Mouse (Mus musculus): ENCODE results near the gene S100a3. TPM values are rescaled to one million over a fixed set of nuclear protein-coding genes. Genes with fewer than 3 reads are reported as not detected.

S100a3 gene
- total and polyA plus RNA-seq, 2 experiments from 2014 or later, result 0.16 TPM; not detected in 1

DNA sequence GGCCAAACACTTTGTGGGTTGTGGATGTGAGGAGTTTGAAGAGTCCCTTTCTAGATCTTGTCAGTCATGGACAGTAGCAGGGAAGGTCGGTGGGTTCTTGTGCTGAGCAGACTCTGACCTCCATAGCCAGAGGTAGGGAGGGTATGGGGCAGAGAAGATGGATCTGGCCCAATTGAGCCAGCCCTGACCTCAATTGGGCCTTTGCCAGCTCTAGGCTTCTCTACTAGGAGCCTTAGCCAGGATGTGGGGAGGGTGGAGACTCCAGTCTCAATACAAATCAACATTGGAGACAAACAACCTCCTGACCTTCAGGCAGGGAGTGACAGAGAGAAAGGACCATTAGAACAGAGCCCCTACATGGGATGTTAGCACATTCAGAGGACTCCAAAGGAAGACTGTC, 45.1 kb upstream of the S100a3 start:
- Histone ChIP-seq H3K36me3 (replicated peaks; ENCODE audit: control insufficient read depth, insufficient read depth, low read length) (peaks cover 7% of the 10 kb centered on the region; the same call in 1 of the 2 replicates), H3K27me3 (ENCODE audit: control insufficient read depth, insufficient read depth, low read length) (no peaks in the 10 kb centered on the region), H3K27ac (ENCODE audit: low read depth) (peak overlapping the region; percentile 88), H3K4me2 (ENCODE audit: low read depth, low read length) (peak overlapping the region; percentile 82), H3K9ac (replicated peaks; ENCODE audit: low read depth, low read length) (peak overlapping the region; percentile 68), H3K4me1 (ENCODE audit: control insufficient read depth, insufficient read depth) (peaks cover 30% of the 10 kb centered on the region), H3K9me3 (replicated peaks; ENCODE audit: control insufficient read depth, low read length) (no peaks in the 10 kb centered on the region), H3K4me3 (ENCODE audit: low read depth, low read length) (peak overlapping the region; percentile 65)
- WGBS, result 26% methylated on average over 1 of the region's 1 CpGs
- DNase-seq (ENCODE audit: low spot score), result no peak
- no peak for TF ChIP-seq EP300 (IDR thresholded peaks at IDR 0.05; ENCODE audit: low read depth)
- no peak for TF ChIP-seq CTCF (IDR thresholded peaks at IDR 0.05; ENCODE audit: low read depth)
- no peak for ATAC-seq (ENCODE audit: insufficient read depth, low read depth)

DNA sequence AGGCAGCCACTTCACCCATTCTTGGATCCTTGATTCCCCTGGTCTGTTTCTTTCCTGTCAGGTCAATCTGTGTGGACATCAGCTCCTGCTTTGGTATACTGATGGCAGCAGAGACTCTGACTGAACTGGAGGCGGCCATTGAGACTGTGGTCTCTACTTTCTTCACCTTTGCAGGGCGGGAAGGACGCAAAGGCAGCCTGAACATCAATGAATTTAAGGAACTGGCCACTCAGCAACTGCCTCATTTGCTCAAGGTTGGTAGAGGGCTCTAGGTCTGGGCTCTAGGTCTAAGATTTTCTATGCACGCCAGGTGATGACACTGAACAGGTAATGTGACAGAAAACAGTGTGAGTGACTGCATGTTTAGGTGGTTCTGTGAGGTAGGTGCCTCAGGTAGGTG, 44.6 kb upstream of the S100a3 start:
- ATAC-seq (ENCODE audit: insufficient read depth, low read depth) (no peak), DNase-seq (ENCODE audit: low spot score) (no peak)
- no peaks in the 10 kb centered on the region for H3K27me3 ChIP-seq (ENCODE audit: control insufficient read depth, insufficient read depth, low read length)
- TF ChIP-seq EP300 (IDR thresholded peaks at IDR 0.05; ENCODE audit: low read depth) (no peak), CTCF (IDR thresholded peaks at IDR 0.05; ENCODE audit: low read depth) (no peak)
- peak overlapping the region; percentile 82 for H3K4me2 ChIP-seq (ENCODE audit: low read depth, low read length)
- H3K9me3 ChIP-seq (replicated peaks; ENCODE audit: control insufficient read depth, low read length), result no peaks in the 10 kb centered on the region
- WGBS, result 85% methylated on average over 4 of the region's 4 CpGs
- H3K4me3 ChIP-seq (ENCODE audit: low read depth, low read length), result 0 out of 2 replicates have a peak overlapping the region, but pooled peaks have one; percentile 65
- peaks cover 7% of the 10 kb centered on the region; the same call in 1 of the 2 replicates for H3K36me3 ChIP-seq (replicated peaks; ENCODE audit: control insufficient read depth, insufficient read depth, low read length)
- no peak overlapping the region for H3K27ac ChIP-seq (ENCODE audit: low read depth)
- H3K9ac ChIP-seq (replicated peaks; ENCODE audit: low read depth, low read length), result no peak overlapping the region
- H3K4me1 ChIP-seq (ENCODE audit: control insufficient read depth, insufficient read depth), result peaks cover 30% of the 10 kb centered on the region

DNA sequence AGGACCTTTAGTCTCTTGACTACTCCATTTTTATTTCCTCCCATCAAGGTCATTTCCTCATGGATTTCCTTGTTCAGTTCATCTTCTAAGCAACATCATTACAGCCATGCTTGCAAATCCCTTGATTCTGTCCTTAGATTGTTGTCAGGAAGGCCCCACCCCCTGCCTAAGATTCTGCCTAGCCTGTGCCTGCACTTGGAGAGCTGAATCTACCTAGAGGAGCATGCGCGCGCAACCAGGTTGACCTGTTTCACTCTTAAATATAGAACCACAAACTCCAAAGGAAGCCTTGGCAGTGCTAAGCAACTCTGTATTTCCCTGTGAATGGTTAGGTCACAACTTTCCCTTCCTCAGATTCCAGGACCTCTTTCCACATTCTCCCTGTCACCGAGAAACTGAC, 42.7 kb upstream of the S100a3 start:
- H3K9me3 ChIP-seq (replicated peaks; ENCODE audit: control insufficient read depth, low read length), result no peaks in the 10 kb centered on the region
- no peak overlapping the region for H3K9ac ChIP-seq (replicated peaks; ENCODE audit: low read depth, low read length)
- peaks cover 7% of the 10 kb centered on the region; the same call in 1 of the 2 replicates for H3K36me3 ChIP-seq (replicated peaks; ENCODE audit: control insufficient read depth, insufficient read depth, low read length)
- H3K4me2 ChIP-seq (ENCODE audit: low read depth, low read length), result no peak overlapping the region
- DNase-seq (ENCODE audit: low spot score), result no peak
- peaks cover 24% of the 10 kb centered on the region for H3K4me1 ChIP-seq (ENCODE audit: control insufficient read depth, insufficient read depth)
- WGBS, result 70% methylated on average over 4 of the region's 4 CpGs
- TF ChIP-seq CTCF (IDR thresholded peaks at IDR 0.05; ENCODE audit: low read depth), result no peak
- no peak for TF ChIP-seq EP300 (IDR thresholded peaks at IDR 0.05; ENCODE audit: low read depth)
- H3K27me3 ChIP-seq (ENCODE audit: control insufficient read depth, insufficient read depth, low read length), result no peaks in the 10 kb centered on the region
- H3K4me3 ChIP-seq (ENCODE audit: low read depth, low read length), result no peak overlapping the region
- ATAC-seq (ENCODE audit: insufficient read depth, low read depth), result no peak
- no peak overlapping the region for H3K27ac ChIP-seq (ENCODE audit: low read depth)

DNA sequence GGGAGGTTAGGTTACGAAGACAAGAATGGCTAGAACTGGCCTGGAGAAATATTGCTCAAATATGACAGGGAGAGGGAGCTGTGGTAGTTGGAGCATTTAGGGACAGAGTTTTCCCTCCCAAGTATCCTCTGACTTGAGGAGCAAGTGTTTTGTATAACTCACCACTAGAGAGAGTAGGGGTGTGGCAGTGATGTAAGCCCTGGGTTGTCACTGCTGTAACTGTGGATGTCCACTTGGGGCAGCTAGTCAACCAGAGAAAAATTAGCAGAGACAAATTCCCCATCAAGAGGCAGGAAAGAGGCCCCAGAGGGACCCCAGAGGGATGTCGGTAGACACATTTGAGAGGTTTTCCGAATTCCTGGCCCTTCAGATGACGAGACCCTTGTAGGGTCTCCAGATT, 35.0 kb upstream of the S100a3 start:
- peak; percentile 77 for ATAC-seq (ENCODE audit: insufficient read depth, low read depth)
- H3K9ac ChIP-seq (replicated peaks; ENCODE audit: low read depth, low read length), result no peak overlapping the region
- DNase-seq (ENCODE audit: low spot score), result peak; percentile 85
- no peak overlapping the region for H3K27ac ChIP-seq (ENCODE audit: low read depth)
- H3K27me3 ChIP-seq (ENCODE audit: control insufficient read depth, insufficient read depth, low read length), result no peaks in the 10 kb centered on the region
- TF ChIP-seq CTCF (IDR thresholded peaks at IDR 0.05; ENCODE audit: low read depth) (peak; percentile 78), EP300 (IDR thresholded peaks at IDR 0.05; ENCODE audit: low read depth) (no peak)
- 51% methylated on average over 4 of the region's 4 CpGs for WGBS
- no peak overlapping the region for H3K4me2 ChIP-seq (ENCODE audit: low read depth, low read length)
- no peak overlapping the region for H3K4me3 ChIP-seq (ENCODE audit: low read depth, low read length)
- peaks cover 14% of the 10 kb centered on the region for H3K36me3 ChIP-seq (replicated peaks; ENCODE audit: control insufficient read depth, insufficient read depth, low read length)
- no peaks in the 10 kb centered on the region for H3K9me3 ChIP-seq (replicated peaks; ENCODE audit: control insufficient read depth, low read length)
- H3K4me1 ChIP-seq (ENCODE audit: control insufficient read depth, insufficient read depth), result no peaks in the 10 kb centered on the region

DNA sequence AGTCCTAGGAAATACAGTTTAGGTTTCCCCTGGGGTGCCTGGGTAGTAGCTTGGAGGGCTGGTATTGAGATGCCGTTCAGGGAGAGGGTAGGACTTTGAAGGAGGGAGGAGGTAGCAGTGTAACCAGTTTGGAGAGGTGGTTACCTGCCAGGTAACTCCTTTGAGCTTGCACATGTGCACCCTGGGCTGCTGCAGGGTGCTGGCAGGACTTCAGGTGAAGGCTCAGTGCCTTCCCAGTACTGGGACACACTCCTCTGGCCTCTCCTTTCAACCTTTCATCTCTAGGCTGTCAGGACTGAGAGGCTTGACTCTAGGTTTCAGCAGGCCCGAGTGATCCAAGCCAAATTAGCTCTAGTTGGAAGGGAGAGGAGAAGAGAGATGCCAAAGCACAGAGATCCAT, 34.3 kb upstream of the S100a3 start:
- peaks cover 14% of the 10 kb centered on the region for H3K36me3 ChIP-seq (replicated peaks; ENCODE audit: control insufficient read depth, insufficient read depth, low read length)
- no peaks in the 10 kb centered on the region for H3K27me3 ChIP-seq (ENCODE audit: control insufficient read depth, insufficient read depth, low read length)
- no peak overlapping the region for H3K9ac ChIP-seq (replicated peaks; ENCODE audit: low read depth, low read length)
- no peak overlapping the region for H3K27ac ChIP-seq (ENCODE audit: low read depth)
- no peak for ATAC-seq (ENCODE audit: insufficient read depth, low read depth)
- H3K4me3 ChIP-seq (ENCODE audit: low read depth, low read length), result no peak overlapping the region
- 62% methylated on average over 2 of the region's 2 CpGs for WGBS
- no peaks in the 10 kb centered on the region for H3K9me3 ChIP-seq (replicated peaks; ENCODE audit: control insufficient read depth, low read length)
- no peak for TF ChIP-seq CTCF (IDR thresholded peaks at IDR 0.05; ENCODE audit: low read depth)
- no peak for TF ChIP-seq EP300 (IDR thresholded peaks at IDR 0.05; ENCODE audit: low read depth)
- H3K4me1 ChIP-seq (ENCODE audit: control insufficient read depth, insufficient read depth), result no peaks in the 10 kb centered on the region
- DNase-seq (ENCODE audit: low spot score), result no peak
- no peak overlapping the region for H3K4me2 ChIP-seq (ENCODE audit: low read depth, low read length)

DNA sequence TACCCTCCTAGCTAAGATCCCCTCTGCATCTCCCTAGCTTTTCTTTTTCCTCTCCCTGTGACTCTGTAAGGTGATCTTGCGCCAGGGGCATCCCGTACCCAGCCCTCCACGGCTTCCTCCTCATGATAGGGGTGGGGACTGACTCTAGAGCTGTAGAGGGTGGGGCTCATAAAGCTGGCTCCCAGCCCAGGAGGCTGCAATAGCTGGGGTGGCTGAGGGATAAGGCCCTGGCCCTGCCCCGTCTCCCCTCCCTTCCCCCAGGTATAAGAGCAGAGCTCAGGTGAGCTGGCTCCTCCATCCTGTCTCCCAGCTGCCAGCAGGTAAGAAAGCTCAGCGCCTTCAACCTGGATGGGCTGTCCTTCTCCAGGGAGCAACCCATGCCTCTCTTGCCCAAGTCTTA, 33.8 kb upstream of the S100a3 start, which contains the start of gene S100a14:
S100a14 (plus strand) TSS at position 277 of the 400 bp plus-strand sequence.
- no peak for TF ChIP-seq CTCF (IDR thresholded peaks at IDR 0.05; ENCODE audit: low read depth)
- no peak for TF ChIP-seq EP300 (IDR thresholded peaks at IDR 0.05; ENCODE audit: low read depth)
- Histone ChIP-seq H3K4me1 (ENCODE audit: control insufficient read depth, insufficient read depth) (no peaks in the 10 kb centered on the region), H3K4me2 (ENCODE audit: low read depth, low read length) (no peak within 1 kb of the TSS), H3K27ac (ENCODE audit: low read depth) (no peak within 1 kb of the TSS), H3K36me3 (replicated peaks; ENCODE audit: control insufficient read depth, insufficient read depth, low read length) (peaks cover 14% of the 10 kb centered on the region), H3K4me3 (ENCODE audit: low read depth, low read length) (no peak within 1 kb of the TSS), H3K9me3 (replicated peaks; ENCODE audit: control insufficient read depth, low read length) (no peaks in the 10 kb centered on the region), H3K9ac (replicated peaks; ENCODE audit: low read depth, low read length) (no peak within 1 kb of the TSS), H3K27me3 (ENCODE audit: control insufficient read depth, insufficient read depth, low read length) (no peaks in the 10 kb centered on the region)
- ATAC-seq (ENCODE audit: insufficient read depth, low read depth), result no peak
- WGBS, result 26% methylated on average over 5 of the region's 5 CpGs
- no peak for DNase-seq (ENCODE audit: low spot score)

All from heart, postnatal 0 days (tissue).